Mouse (Mus musculus) spleen, embryonic (tissue): Measurements from ENCODE around the gene Taok1.

Experiments used
- CTCF ChIA-PET: fragments of 350-600 bp; sonication (Branson Sonifier 250); formaldehyde crosslinking; loops from one replicate; lab custom pipeline; 2022; lab: Charles Lee

Taok1 gene

GRCm38 (mm10) chr11:77512891-77513810, 94.5 kb downstream of the Taok1 start:
- CTCF ChIA-PET: interaction anchor here (0.6 kb wide), 1 partner anchor 746 kb away, joined by 4 read pairs; no protein-coding TSS in a partner anchor

GRCm38 (mm10) chr11:77511336-77511735, 96.3 kb downstream of the Taok1 start:
- CTCF ChIA-PET: no interaction called here

- CTCF ChIA-PET: interaction anchor here (0.6 to 1.3 kb wide), 2 partner anchors 34 to 122 kb away, joined by 3 to 4 read pairs; no protein-coding TSS in a partner anchor
These were observed 99.3 kb downstream of the Taok1 start for GRCm38 (mm10) chr11:77508068-77509021.

- CTCF ChIA-PET: interaction anchor here (0.5 to 1.0 kb wide), 3 partner anchors 14 to 172 kb away, joined by 3 to 4 read pairs (median 4); no protein-coding TSS in a partner anchor
These were observed 100.2 kb downstream of the Taok1 start for GRCm38 (mm10) chr11:77507426-77507825.

GRCm38 (mm10) chr11:77506941-77507340, 100.7 kb downstream of the Taok1 start:
- CTCF ChIA-PET: interaction anchor here (0.5 to 1.0 kb wide), 2 partner anchors 14 to 172 kb away, joined by 4 read pairs; no protein-coding TSS in a partner anchor

- CTCF ChIA-PET: no interaction called here
These were observed 101.3 kb downstream of the Taok1 start for GRCm38 (mm10) chr11:77506273-77506672.

- CTCF ChIA-PET: interaction anchor here (0.6 to 1.2 kb wide), 2 partner anchors 35 to 124 kb away, joined by 4 to 5 read pairs; no protein-coding TSS in a partner anchor
These were observed 102.2 kb downstream of the Taok1 start for GRCm38 (mm10) chr11:77505291-77505980.

- CTCF ChIA-PET: interaction anchor here (1.2 kb wide), 1 partner anchor 125 kb away, joined by 5 read pairs; no protein-coding TSS in a partner anchor
These were observed 103.2 kb downstream of the Taok1 start for GRCm38 (mm10) chr11:77504377-77504776.

GRCm38 (mm10) chr11:77503511-77503910, 104.1 kb downstream of the Taok1 start:
- CTCF ChIA-PET: interaction anchor here (0.8 kb wide), 1 partner anchor 36 kb away, joined by 3 read pairs; no protein-coding TSS in a partner anchor

GRCm38 (mm10) chr11:77502481-77502880, 105.1 kb downstream of the Taok1 start:
- CTCF ChIA-PET: no interaction called here

GRCm38 (mm10) chr11:77501971-77502370, 105.6 kb downstream of the Taok1 start:
- CTCF ChIA-PET: interaction anchor here (0.5 kb wide), 1 partner anchor 465 kb away, joined by 3 read pairs; no protein-coding TSS in a partner anchor

- CTCF ChIA-PET: no interaction called here
These were observed 106.2 kb downstream of the Taok1 start for GRCm38 (mm10) chr11:77501392-77501791.

- CTCF ChIA-PET: interaction anchor here (0.5 kb wide), 1 partner anchor 189 kb away, joined by 6 read pairs; no protein-coding TSS in a partner anchor
These were observed 107.0 kb downstream of the Taok1 start for GRCm38 (mm10) chr11:77500361-77501325.

GRCm38 (mm10) chr11:77499354-77499753, 108.3 kb downstream of the Taok1 start:
- CTCF ChIA-PET: interaction anchor here (0.6 to 0.7 kb wide), 2 partner anchors 9 to 310 kb away, joined by 3 to 5 read pairs; no protein-coding TSS in a partner anchor

GRCm38 (mm10) chr11:77498261-77499139, 109.1 kb downstream of the Taok1 start:
- CTCF ChIA-PET: interaction anchor here (0.7 kb wide), 1 partner anchor 311 kb away, joined by 5 read pairs; no protein-coding TSS in a partner anchor

GRCm38 (mm10) chr11:77497851-77498250, 109.8 kb downstream of the Taok1 start:
- CTCF ChIA-PET: no interaction called here

GRCm38 (mm10) chr11:77497341-77497756, 110.3 kb downstream of the Taok1 start:
- CTCF ChIA-PET: no interaction called here

GRCm38 (mm10) chr11:77495507-77495906, 112.1 kb downstream of the Taok1 start:
- CTCF ChIA-PET: interaction anchor here (0.7 kb wide), 1 partner anchor 42 kb away, joined by 15 read pairs; no protein-coding TSS in a partner anchor
